Mouse (Mus musculus): ENCODE data around the gene Lypd6. TPM values are rescaled to one million over a fixed set of nuclear protein-coding genes. Genes with fewer than 3 reads are reported as not detected.

Gene Lypd6
- polyA plus RNA-seq (2015; fragmentation: Nextera tagmentation; extraction: Ambion mirVana), result 4.0 and 6.7 TPM in 2 replicates

DNA sequence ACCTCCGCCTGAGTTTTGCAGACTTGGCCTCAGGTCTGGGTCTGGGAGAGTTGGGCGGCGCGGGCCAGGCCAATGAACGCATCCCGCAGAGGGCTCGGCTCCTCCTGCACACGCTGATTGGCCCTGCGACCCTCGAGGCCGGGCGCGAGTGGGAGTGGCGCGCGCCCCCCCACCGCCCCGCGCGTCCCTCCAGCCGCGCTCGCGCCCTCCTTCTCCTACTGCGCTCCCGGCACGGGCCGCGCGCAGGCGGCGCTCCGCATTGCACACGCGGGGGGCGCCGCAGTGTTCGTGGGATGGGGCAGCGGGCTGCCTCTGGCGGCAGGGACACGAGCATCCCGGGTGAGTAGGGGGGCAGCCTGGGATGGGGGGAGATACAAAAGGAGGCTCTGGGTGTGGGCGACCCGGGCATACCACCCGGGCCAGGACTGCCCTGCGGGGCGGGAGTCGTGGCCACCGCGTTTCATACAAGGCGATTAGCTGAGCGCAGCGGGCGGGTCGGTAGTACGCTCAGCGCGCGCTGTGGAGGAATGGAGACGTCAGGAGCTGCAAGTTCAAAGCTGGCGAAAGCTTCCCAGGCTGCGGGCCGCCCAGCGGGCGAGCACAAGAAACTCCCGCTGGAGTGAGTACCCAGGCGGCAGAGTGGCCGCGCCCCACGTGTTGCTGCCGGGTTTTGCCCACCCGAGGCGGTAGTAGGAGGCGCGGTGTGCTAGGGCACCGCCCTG lies at the start of gene Lypd6:
Gene Lypd6, plus strand, starts transcription at position 184 of the 722 bp plus-strand sequence.
- ATAC-seq, result peak; percentile 97
- Histone ChIP-seq H3K4me1 (replicated peaks) (peaks cover 17% of the 10 kb centered on the region), H3K9ac (replicated peaks) (peak within 1 kb of the TSS; percentile 60), H3K27me3 (peaks cover 14% of the 10 kb centered on the region), H3K36me3 (no peaks in the 10 kb centered on the region), H3K4me3 (replicated peaks) (peak within 1 kb of the TSS; percentile 51), H3K9me3 (no peaks in the 10 kb centered on the region), H3K4me2 (replicated peaks) (peak within 1 kb of the TSS; percentile 71), H3K27ac (no peak within 1 kb of the TSS; the same call in 1 of the 2 replicates)
- under 1% methylated on average over 67 of the region's 76 CpGs for WGBS

DNA sequence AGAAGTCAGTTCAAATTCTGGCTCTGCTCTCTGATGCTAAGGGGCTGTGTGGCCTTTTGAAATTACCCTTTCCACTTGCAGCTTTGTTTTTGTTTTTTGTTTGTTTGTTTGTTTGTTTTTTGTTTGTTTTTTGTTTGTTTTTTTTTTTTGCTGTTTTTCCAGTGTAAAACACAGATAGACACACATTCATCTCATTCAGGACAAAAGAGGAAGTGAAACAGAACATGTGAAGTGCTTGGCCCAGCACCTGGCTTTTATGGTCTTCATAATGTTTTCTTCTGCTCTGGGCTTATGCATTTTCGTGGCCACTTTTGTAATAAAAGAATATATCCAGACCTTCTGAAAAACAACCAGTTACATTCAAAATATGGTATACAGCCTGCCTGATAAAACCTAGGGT lies 46.8 kb upstream of the Lypd6 start:
- no peak for ATAC-seq
- Histone ChIP-seq H3K27ac (no peak overlapping the region), H3K9me3 (no peaks in the 10 kb centered on the region), H3K9ac (replicated peaks) (no peak overlapping the region), H3K4me1 (replicated peaks) (no peaks in the 10 kb centered on the region), H3K36me3 (no peaks in the 10 kb centered on the region), H3K27me3 (no peaks in the 10 kb centered on the region), H3K4me2 (replicated peaks) (no peak overlapping the region), H3K4me3 (replicated peaks) (no peak overlapping the region)
- WGBS, result 82% methylated on average over 1 of the region's 1 CpGs

DNA sequence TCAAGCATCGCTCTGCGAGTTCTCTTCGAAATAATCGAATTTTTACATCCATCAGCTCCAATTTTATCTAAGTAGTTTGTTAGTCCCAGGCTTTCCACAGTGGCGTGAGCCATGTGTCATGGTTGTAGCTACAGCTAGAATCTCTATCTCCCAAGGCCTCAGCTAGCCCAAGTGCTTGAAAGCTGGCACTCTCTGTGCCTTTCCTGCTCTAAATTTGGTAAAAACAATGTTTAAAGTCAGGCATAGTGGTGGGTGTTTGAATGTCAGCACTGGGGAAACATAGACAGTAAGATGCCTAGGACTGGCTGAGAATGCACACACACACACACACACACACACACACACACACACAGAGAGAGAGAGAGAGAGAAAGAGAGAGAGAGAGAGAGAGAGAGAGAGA lies 40.7 kb upstream of the Lypd6 start:
- Histone ChIP-seq H3K4me1 (replicated peaks) (no peaks in the 10 kb centered on the region), H3K36me3 (no peaks in the 10 kb centered on the region), H3K9me3 (no peaks in the 10 kb centered on the region), H3K27me3 (no peaks in the 10 kb centered on the region), H3K9ac (replicated peaks) (no peak overlapping the region), H3K4me3 (replicated peaks) (no peak overlapping the region), H3K27ac (no peak overlapping the region), H3K4me2 (replicated peaks) (no peak overlapping the region)
- WGBS, result 92% methylated on average over 5 of the region's 5 CpGs
- no peak for ATAC-seq

DNA sequence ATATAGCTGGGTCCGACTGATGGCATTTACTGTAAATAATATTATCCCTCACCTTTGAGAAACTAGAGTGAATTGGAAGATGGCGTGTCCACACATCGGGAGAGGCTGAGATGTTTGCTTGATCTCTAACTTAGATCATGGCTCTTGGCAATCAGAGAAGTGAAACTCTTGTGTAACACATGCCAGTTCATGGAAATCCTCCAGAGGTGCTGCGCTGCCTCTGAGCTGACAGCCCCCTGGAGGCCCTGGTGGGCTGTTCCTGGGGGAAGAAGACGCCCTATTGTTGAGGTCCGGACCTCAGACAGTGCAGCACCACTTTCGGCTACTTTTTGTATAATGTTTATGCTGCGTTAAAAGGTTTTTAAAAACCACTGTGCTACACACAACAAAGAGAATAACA lies 37.3 kb upstream of the Lypd6 start:
- Histone ChIP-seq H3K9me3 (no peaks in the 10 kb centered on the region), H3K9ac (replicated peaks) (no peak overlapping the region), H3K4me3 (replicated peaks) (no peak overlapping the region), H3K4me2 (replicated peaks) (no peak overlapping the region), H3K27me3 (no peaks in the 10 kb centered on the region), H3K4me1 (replicated peaks) (no peaks in the 10 kb centered on the region), H3K36me3 (no peaks in the 10 kb centered on the region), H3K27ac (no peak overlapping the region)
- ATAC-seq, result no peak
- 67% methylated on average over 8 of the region's 8 CpGs for WGBS

DNA sequence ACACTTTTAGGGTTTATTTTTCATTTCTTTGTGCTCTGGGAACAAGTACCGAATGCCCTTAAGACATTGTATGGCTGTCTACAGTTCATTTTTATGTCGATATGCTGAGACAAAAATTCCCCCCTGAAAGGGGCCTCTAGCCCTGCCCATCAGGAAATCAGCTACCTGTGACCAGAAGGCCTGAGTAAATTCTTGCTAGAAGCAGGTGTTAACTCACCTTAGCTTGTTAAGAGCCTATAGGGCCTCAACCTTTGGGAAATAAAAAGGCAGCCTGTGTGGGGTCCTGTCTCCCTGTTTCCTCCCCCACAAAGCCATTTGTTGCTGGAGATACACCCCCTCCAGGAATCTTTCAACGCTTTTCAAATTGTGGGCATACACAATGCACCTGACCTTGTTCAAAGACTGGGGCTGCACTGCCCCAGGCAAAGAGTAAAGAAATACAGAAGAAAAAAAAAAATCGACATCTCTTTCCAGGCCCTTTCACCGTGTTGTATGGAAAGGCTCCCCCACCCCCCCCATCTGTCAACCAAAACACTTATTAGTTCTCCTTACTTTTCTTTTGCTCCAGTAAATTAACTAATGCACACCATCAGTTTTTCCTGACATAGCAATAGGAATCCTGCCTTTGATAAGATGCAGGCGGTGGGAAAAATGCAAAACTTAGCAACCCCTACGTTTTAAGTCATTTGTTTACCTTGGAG lies 21.9 kb upstream of the Lypd6 start:
- Histone ChIP-seq H3K9me3 (no peaks in the 10 kb centered on the region), H3K27me3 (no peaks in the 10 kb centered on the region), H3K4me2 (replicated peaks) (no peak overlapping the region), H3K4me1 (replicated peaks) (peaks cover 6% of the 10 kb centered on the region; the same call in 1 of the 2 replicates), H3K4me3 (replicated peaks) (no peak overlapping the region), H3K36me3 (no peaks in the 10 kb centered on the region), H3K27ac (no peak overlapping the region), H3K9ac (replicated peaks) (no peak overlapping the region)
- ATAC-seq, result no peak
- WGBS, result 53% methylated on average over 7 of the region's 7 CpGs

DNA sequence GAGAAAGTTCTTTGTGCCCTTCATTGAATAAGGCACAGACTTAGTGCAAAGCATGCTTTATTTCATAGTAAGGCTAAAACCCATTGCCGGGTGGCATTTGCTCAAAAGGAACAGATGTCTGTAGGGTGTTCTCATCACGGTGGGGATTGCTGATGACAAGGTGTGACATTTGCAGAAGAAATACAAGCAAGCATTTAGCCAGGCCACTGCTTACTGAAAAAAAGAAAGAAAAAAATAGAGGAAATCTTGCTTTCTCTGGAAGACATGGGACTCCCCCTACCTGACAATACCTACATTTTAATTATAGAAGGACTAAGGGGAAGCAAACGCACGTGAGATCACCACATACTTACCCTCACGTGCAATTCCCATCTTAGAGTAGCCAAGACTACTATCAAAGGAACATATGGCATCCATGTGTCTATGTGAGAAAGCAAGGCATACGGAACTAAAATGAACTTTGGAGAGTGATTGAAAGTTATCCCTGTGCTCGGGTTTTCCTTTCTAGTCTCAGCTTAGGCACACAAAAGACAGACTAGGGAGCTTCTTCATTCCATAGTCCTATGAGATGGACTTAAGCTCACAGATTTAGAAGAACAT lies 21.3 kb upstream of the Lypd6 start:
- no peak overlapping the region for H3K27ac ChIP-seq
- H3K4me2 ChIP-seq (replicated peaks), result no peak overlapping the region
- H3K36me3 ChIP-seq, result no peaks in the 10 kb centered on the region
- H3K9me3 ChIP-seq, result no peaks in the 10 kb centered on the region
- no peak for ATAC-seq
- WGBS, result 61% methylated on average over 7 of the region's 7 CpGs
- H3K4me1 ChIP-seq (replicated peaks), result peaks cover 6% of the 10 kb centered on the region; the same call in 1 of the 2 replicates
- no peak overlapping the region for H3K9ac ChIP-seq (replicated peaks)
- H3K4me3 ChIP-seq (replicated peaks), result no peak overlapping the region
- H3K27me3 ChIP-seq, result no peaks in the 10 kb centered on the region

DNA sequence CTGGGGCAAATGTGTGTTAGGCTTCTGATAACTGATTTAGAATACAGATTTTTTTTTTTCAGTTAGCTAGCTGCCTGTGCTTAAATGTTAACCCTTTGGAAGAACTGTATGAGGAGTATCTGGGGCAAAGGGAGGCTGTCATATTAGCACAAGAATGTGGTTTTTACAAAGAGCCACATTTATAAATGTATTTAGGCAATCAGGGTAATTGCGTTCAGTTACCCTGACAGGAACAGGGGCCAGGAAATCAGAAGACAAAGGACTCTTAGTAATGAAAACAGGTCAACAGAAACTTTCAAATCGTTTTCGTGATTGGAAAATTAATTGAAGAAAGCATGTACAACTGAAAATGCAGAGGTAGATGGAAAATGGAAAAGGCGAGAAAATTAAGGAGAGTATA lies 20.4 kb upstream of the Lypd6 start:
- H3K27me3 ChIP-seq, result no peaks in the 10 kb centered on the region
- H3K9me3 ChIP-seq, result no peaks in the 10 kb centered on the region
- H3K27ac ChIP-seq, result no peak overlapping the region
- H3K9ac ChIP-seq (replicated peaks), result no peak overlapping the region
- WGBS, result 88% methylated on average over 4 of the region's 4 CpGs
- H3K36me3 ChIP-seq, result no peaks in the 10 kb centered on the region
- H3K4me1 ChIP-seq (replicated peaks), result peaks cover 6% of the 10 kb centered on the region; the same call in 1 of the 2 replicates
- H3K4me3 ChIP-seq (replicated peaks), result no peak overlapping the region
- no peak overlapping the region for H3K4me2 ChIP-seq (replicated peaks)
- no peak for ATAC-seq

DNA sequence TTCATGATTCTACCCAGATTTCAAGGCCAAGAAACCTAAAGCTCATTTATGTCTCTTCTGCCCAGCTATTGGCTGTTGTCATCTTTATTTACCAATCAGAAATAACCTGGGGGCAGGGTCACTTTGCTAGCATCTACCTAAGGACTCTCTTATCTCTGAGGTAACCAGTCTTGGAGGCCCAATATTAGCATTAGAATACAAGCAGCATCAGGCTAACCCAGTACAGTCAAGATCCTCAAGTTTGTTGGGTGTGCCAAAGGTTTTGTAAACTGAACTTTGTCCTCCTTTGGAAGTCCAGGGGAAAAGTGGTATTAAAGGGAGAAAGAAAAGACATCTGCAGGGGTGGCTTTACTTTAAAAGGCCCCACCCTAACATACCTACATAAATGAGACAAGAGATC lies 17.8 kb upstream of the Lypd6 start:
- Histone ChIP-seq H3K36me3 (no peaks in the 10 kb centered on the region), H3K4me2 (replicated peaks) (no peak overlapping the region), H3K27ac (no peak overlapping the region), H3K4me3 (replicated peaks) (no peak overlapping the region), H3K9ac (replicated peaks) (no peak overlapping the region), H3K9me3 (no peaks in the 10 kb centered on the region), H3K27me3 (no peaks in the 10 kb centered on the region), H3K4me1 (replicated peaks) (peaks cover 6% of the 10 kb centered on the region; the same call in 1 of the 2 replicates)
- ATAC-seq, result no peak

DNA sequence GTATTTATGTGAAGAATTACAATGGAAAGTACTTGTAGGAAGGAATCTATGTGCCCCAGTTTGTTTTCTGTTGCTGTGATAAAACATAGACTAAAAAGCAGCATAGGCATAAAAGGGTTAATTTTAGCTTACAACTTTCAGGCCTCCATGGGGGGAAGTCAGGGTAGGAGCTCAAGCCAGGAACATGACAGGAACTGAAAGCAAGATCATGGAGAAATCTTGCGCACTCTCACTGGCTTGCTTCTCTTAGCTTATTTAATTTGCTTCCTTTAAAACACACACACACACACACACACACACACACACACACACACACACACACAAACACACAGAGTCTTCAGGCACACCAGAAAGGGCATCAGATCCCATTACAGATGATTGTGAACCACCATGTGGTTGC lies 12.3 kb upstream of the Lypd6 start:
- no peak overlapping the region for H3K27ac ChIP-seq
- WGBS, result 100% methylated on average over 1 of the region's 1 CpGs
- no peak for ATAC-seq
- H3K27me3 ChIP-seq, result no peaks in the 10 kb centered on the region
- H3K4me2 ChIP-seq (replicated peaks), result no peak overlapping the region
- H3K4me3 ChIP-seq (replicated peaks), result no peak overlapping the region
- H3K9ac ChIP-seq (replicated peaks), result no peak overlapping the region
- no peaks in the 10 kb centered on the region for H3K4me1 ChIP-seq (replicated peaks)
- H3K9me3 ChIP-seq, result no peaks in the 10 kb centered on the region
- H3K36me3 ChIP-seq, result no peaks in the 10 kb centered on the region

DNA sequence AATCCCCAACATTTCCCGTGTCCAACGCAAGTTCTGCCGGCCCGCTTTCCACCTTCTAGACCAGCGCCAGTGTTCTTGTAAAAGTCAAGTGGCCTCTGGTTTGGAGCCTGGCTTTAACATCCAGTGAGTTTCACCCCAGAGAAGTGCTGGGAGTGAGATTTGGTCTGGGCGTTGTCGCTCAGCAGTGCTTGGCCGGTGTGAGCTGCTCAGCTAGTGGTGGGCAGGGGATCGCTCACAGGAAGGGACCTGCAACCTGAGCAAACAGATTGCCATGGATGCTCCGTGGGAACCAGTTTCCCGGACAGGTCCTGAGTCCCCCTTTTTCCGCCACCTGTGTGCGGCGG lies 355 bp upstream of the Lypd6 start:
- H3K27me3 ChIP-seq, result peaks cover 14% of the 10 kb centered on the region
- H3K9me3 ChIP-seq, result no peaks in the 10 kb centered on the region
- H3K9ac ChIP-seq (replicated peaks), result peak overlapping the region; percentile 60; the same call in 1 of the 2 replicates
- H3K4me3 ChIP-seq (replicated peaks), result peak overlapping the region; percentile 51
- WGBS, result 1% methylated on average over 14 of the region's 14 CpGs
- ATAC-seq, result no peak
- H3K27ac ChIP-seq, result no peak overlapping the region; the same call in 1 of the 2 replicates
- peak overlapping the region; percentile 71 for H3K4me2 ChIP-seq (replicated peaks)
- peaks cover 17% of the 10 kb centered on the region for H3K4me1 ChIP-seq (replicated peaks)
- H3K36me3 ChIP-seq, result no peaks in the 10 kb centered on the region

DNA sequence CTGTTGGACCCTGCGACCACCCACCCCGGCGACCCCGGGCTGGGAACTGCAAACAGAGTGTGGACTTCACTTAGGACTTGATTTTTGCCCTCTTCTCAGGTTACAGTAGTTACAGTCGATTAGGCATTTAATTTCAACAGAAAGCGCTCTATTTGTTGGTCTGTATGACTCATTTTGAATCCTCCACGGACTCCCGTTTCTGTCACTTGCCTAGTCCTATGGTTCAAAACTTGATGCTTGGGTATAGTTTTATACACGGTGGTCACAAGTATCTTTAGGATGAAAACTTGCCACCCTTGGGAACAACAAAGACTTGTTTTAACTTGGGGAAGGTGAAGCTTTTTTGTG lies 713 bp downstream of the Lypd6 start:
- peaks cover 17% of the 10 kb centered on the region for H3K4me1 ChIP-seq (replicated peaks)
- no peak for ATAC-seq
- 4% methylated on average over 9 of the region's 9 CpGs for WGBS

DNA sequence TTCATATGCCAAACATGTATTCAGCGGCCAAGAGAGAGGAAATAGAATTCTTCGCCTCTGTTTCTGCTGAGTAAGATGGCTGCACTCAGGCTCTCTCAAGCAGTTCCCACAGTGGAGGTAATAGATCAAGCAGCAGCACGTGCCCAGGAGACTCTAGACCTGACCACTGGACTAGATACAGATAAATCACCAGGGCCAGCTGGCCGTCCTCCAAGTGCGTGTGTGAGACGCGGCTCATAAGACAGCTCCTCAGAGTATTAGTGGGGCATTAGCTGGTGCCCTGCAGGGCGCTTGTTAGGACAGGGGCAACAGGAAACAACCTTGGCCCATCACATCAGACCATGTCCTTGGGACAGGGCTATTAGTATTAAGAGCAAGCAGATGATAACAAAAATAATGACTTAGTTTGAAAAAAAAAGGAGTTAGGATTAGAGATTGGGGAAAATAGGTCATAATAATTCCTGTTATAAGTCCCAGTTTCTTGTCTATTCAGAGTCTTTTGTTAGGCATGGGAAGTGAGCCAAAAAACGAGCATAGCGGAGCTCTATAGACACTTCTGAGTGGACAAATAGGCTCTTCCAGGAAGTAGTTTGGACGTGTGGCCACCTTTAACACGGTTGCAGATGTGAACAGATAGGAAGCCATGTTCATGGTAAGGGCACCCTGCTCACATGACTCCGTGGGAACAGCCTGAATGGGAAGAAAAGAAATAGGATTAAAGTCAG lies 3.5 kb downstream of the Lypd6 start:
- 74% methylated on average over 13 of the region's 13 CpGs for WGBS
- ATAC-seq, result no peak
- no peak overlapping the region for H3K4me3 ChIP-seq (replicated peaks)

More for the DNA sequence above, 713 bp downstream of the Lypd6 start:
- Histone ChIP-seq H3K27ac (no peak overlapping the region), H3K36me3 (no peaks in the 10 kb centered on the region), H3K4me2 (replicated peaks) (peak overlapping the region; percentile 71), H3K9me3 (no peaks in the 10 kb centered on the region), H3K4me3 (replicated peaks) (peak overlapping the region; percentile 51), H3K27me3 (peaks cover 14% of the 10 kb centered on the region), H3K9ac (replicated peaks) (peak overlapping the region; percentile 60)

More for the DNA sequence above, 3.5 kb downstream of the Lypd6 start:
- Histone ChIP-seq H3K36me3 (no peaks in the 10 kb centered on the region), H3K4me1 (replicated peaks) (peaks cover 17% of the 10 kb centered on the region), H3K27me3 (peaks cover 14% of the 10 kb centered on the region), H3K9ac (replicated peaks) (no peak overlapping the region), H3K4me2 (replicated peaks) (no peak overlapping the region), H3K27ac (no peak overlapping the region), H3K9me3 (no peaks in the 10 kb centered on the region)
